Comparison of ENCODE assay signal across 9 mouse cellular contexts in genomic region chr10:81192270-81192967, GRCm38 (mm10). TPM values are rescaled to one million over a fixed set of nuclear protein-coding genes. Genes with fewer than 3 reads are reported as not detected.
A peak's percentile ranks its signal among the peaks of the same experiment; 100 is the strongest.
DNase-seq lines count a peak whose midpoint lies in the region; ATAC-seq and TF ChIP-seq lines count a peak whose summit lies in the region.
"Had no signal": no experiment of that assay in that cellular context is flagged by ENCODE, and none has a peak within 500 bp of the region (broad histone marks: within the 10 kb centered on the region; RNA-seq: fewer than 3 reads in every experiment).

No protein-coding gene starts in this region.

- ATAC-seq in embryonic facial prominence, embryonic 12.5 days (ENCODE audit: insufficient number of reproducible peaks, insufficient read depth, low FRiP score, low TSS enrichment): peak; percentile 78
- ATAC-seq in kidney, embryonic 14.5 days (ENCODE audit: low FRiP score, low TSS enrichment): peak; percentile 81
- ATAC-seq in limb, embryonic 14.5 days (ENCODE audit: low FRiP score, low read depth): peak; percentile 86
- peak; percentile 88 for ATAC-seq in midbrain, embryonic 15.5 days (replicated peaks)
- ATAC-seq: Patski had no signal

- peak overlapping the region; percentile 59 for H3K4me3 ChIP-seq in embryonic facial prominence, embryonic 12.5 days
- peak overlapping the region; percentile 73 for H3K4me3 ChIP-seq in heart, embryonic 10.5 days
- peak overlapping the region; percentile 61 for H3K4me3 ChIP-seq in kidney, embryonic 14.5 days (ENCODE audit: low read length)
- peak overlapping the region; percentile 66 for H3K4me3 ChIP-seq in limb, embryonic 14.5 days (replicated peaks; ENCODE audit: low read length)
- H3K4me3 ChIP-seq in midbrain, embryonic 15.5 days: peak overlapping the region; percentile 65

- peak overlapping the region; percentile 92 for H3K4me2 ChIP-seq in embryonic facial prominence, embryonic 12.5 days (replicated peaks)
- peak overlapping the region; percentile 91 for H3K4me2 ChIP-seq in kidney, embryonic 14.5 days (replicated peaks; ENCODE audit: low read depth, low read length)
- H3K4me2 ChIP-seq in limb, embryonic 14.5 days (replicated peaks; ENCODE audit: low read depth, low read length, severe bottlenecking): peak overlapping the region; percentile 98
- H3K4me2 ChIP-seq in midbrain, embryonic 15.5 days: peak overlapping the region; percentile 93

- H3K27ac ChIP-seq in embryonic facial prominence, embryonic 12.5 days: peak overlapping the region; percentile 93
- peak overlapping the region; percentile 97 for H3K27ac ChIP-seq in heart, embryonic 10.5 days
- H3K27ac ChIP-seq in kidney, embryonic 14.5 days (ENCODE audit: low read depth, low read length): peak overlapping the region; percentile 86; the same call in 1 of the 2 replicates
- peak overlapping the region; percentile 84 for H3K27ac ChIP-seq in limb, embryonic 14.5 days (replicated peaks; ENCODE audit: low read depth, low read length)
- peak overlapping the region; percentile 99 for H3K27ac ChIP-seq in midbrain, embryonic 15.5 days

- DNase-seq in ovary, postnatal 36 days (ENCODE audit: low spot score): peak; percentile 83
- DNase-seq in ovary, postnatal 14 days (ENCODE audit: low spot score): no peak
- DNase-seq in heart, embryonic 10.5 days (ENCODE audit: low spot score): no peak
- DNase-seq in limb, embryonic 14.5 days (ENCODE audit: low spot score): peak; percentile 70
- peak; percentile 85 to 87 for DNase-seq in spleen, postnatal 36 days (ENCODE audit: low spot score in 2 of 2)

- H3K9me3 ChIP-seq in embryonic facial prominence, embryonic 12.5 days: no peaks in the 10 kb centered on the region
- no peaks in the 10 kb centered on the region for H3K9me3 ChIP-seq in heart, embryonic 10.5 days
- no peaks in the 10 kb centered on the region for H3K9me3 ChIP-seq in kidney, embryonic 14.5 days (ENCODE audit: control insufficient read depth, low read length)
- H3K9me3 ChIP-seq in limb, embryonic 14.5 days (ENCODE audit: control insufficient read depth, low read length): no peaks in the 10 kb centered on the region
- H3K9me3 ChIP-seq in midbrain, embryonic 15.5 days: no peaks in the 10 kb centered on the region

- 0 out of 2 replicates have a peak, but pooled peaks cover 15% of the 10 kb centered on the region for H3K4me1 ChIP-seq in embryonic facial prominence, embryonic 12.5 days
- H3K4me1 ChIP-seq in heart, embryonic 10.5 days: peaks cover 59% of the 10 kb centered on the region
- peaks cover 12% of the 10 kb centered on the region for H3K4me1 ChIP-seq in kidney, embryonic 14.5 days (ENCODE audit: control insufficient read depth, insufficient read depth, low read length)
- peaks cover 22% of the 10 kb centered on the region for H3K4me1 ChIP-seq in limb, embryonic 14.5 days (ENCODE audit: control insufficient read depth, insufficient read depth, low read length)
- H3K4me1 ChIP-seq in midbrain, embryonic 15.5 days: peaks cover 18% of the 10 kb centered on the region

- H3K9ac ChIP-seq in embryonic facial prominence, embryonic 12.5 days: peak overlapping the region; percentile 66
- H3K9ac ChIP-seq in kidney, embryonic 14.5 days (ENCODE audit: low read depth, low read length): peak overlapping the region; percentile 84
- H3K9ac ChIP-seq in limb, embryonic 14.5 days (ENCODE audit: low read depth, low read length, severe bottlenecking): peak overlapping the region; percentile 67
- H3K9ac ChIP-seq in midbrain, embryonic 15.5 days: peak overlapping the region; percentile 63

- H3K27me3 ChIP-seq in embryonic facial prominence, embryonic 12.5 days: peaks cover 44% of the 10 kb centered on the region
- H3K27me3 ChIP-seq in heart, embryonic 10.5 days (ENCODE audit: insufficient read depth, poor library complexity, severe bottlenecking): peaks cover 33% of the 10 kb centered on the region
- H3K27me3 ChIP-seq in kidney, embryonic 14.5 days (ENCODE audit: control insufficient read depth, insufficient read depth, low read length): peaks cover 33% of the 10 kb centered on the region
- peaks cover 24% of the 10 kb centered on the region for H3K27me3 ChIP-seq in limb, embryonic 14.5 days (ENCODE audit: control insufficient read depth, insufficient read depth, low read length)
- peaks cover 22% of the 10 kb centered on the region for H3K27me3 ChIP-seq in midbrain, embryonic 15.5 days (replicated peaks)
- H3K27me3 ChIP-seq: Patski had no signal

- TF ChIP-seq POLR2A in limb, embryonic 14.5 days (IDR thresholded peaks at IDR 0.05; ENCODE audit: borderline replicate concordance, extremely low read depth, insufficient read depth, insufficient read length): no peak

- WGBS in embryonic facial prominence, embryonic 12.5 days: under 1% methylated on average over 91 of the region's 93 CpGs
- WGBS in heart, embryonic 10.5 days: 1% methylated on average over 92 of the region's 93 CpGs
- WGBS in kidney, embryonic 14.5 days: under 1% methylated on average over 89 of the region's 93 CpGs
- WGBS in limb, embryonic 14.5 days: 1% methylated on average over 51 of the region's 93 CpGs
- under 1% methylated on average over 88 of the region's 93 CpGs for WGBS in midbrain, embryonic 15.5 days

- H3K36me3 ChIP-seq in embryonic facial prominence, embryonic 12.5 days: peaks cover 26% of the 10 kb centered on the region
- peaks cover 40% of the 10 kb centered on the region for H3K36me3 ChIP-seq in heart, embryonic 10.5 days
- H3K36me3 ChIP-seq in kidney, embryonic 14.5 days (ENCODE audit: control insufficient read depth, insufficient read depth, low read length): peaks cover 16% of the 10 kb centered on the region; the same call in 1 of the 2 replicates
- peaks cover 25% of the 10 kb centered on the region for H3K36me3 ChIP-seq in limb, embryonic 14.5 days (ENCODE audit: control insufficient read depth, insufficient read depth, low read length)
- H3K36me3 ChIP-seq in midbrain, embryonic 15.5 days (replicated peaks): peaks cover 12% of the 10 kb centered on the region; the same call in 1 of the 2 replicates

RNA-seq across cellular contexts. Expression of gene 4930442H23Rik, which starts 8.8 kb away (rescaled TPM):
- polyA plus RNA-seq in embryonic facial prominence, embryonic 12.5 days (2016; fragmentation: Nextera tagmentation; extraction: Ambion mirVana): not detected in 2 replicates
- not detected in 2 replicates for polyA plus RNA-seq in heart, embryonic 10.5 days (2016; fragmentation: Nextera tagmentation; extraction: Ambion mirVana)
- polyA plus RNA-seq in kidney, embryonic 14.5 days (2014; fragmentation: Nextera tagmentation; extraction: Ambion mirVana): not detected in 2 replicates
- polyA plus RNA-seq in limb, embryonic 14.5 days (2012; rRNA removed): not detected in 2 replicates
- not detected in 2 replicates for polyA plus RNA-seq in limb, embryonic 14.5 days (2014; fragmentation: Nextera tagmentation; extraction: Ambion mirVana)
- not detected in 2 replicates for polyA plus RNA-seq in midbrain, embryonic 15.5 days (2015; fragmentation: Nextera tagmentation; extraction: Ambion mirVana)

RNA-seq across cellular contexts. Expression of gene Nmrk2, which starts 9.4 kb away (rescaled TPM):
- 0.20 TPM in 1 of 2 replicates, not detected in the other for polyA plus RNA-seq in embryonic facial prominence, embryonic 12.5 days (2016; fragmentation: Nextera tagmentation; extraction: Ambion mirVana)
- 2.7 and 3.8 TPM in 2 replicates for polyA plus RNA-seq in heart, embryonic 10.5 days (2016; fragmentation: Nextera tagmentation; extraction: Ambion mirVana)
- not detected in 2 replicates for polyA plus RNA-seq in kidney, embryonic 14.5 days (2014; fragmentation: Nextera tagmentation; extraction: Ambion mirVana)
- 0.31 and 0.43 TPM in 2 replicates for polyA plus RNA-seq in limb, embryonic 14.5 days (2012; rRNA removed)
- 0.64 and 0.87 TPM in 2 replicates for polyA plus RNA-seq in limb, embryonic 14.5 days (2014; fragmentation: Nextera tagmentation; extraction: Ambion mirVana)
- 0.14 TPM in 1 of 2 replicates, not detected in the other for polyA plus RNA-seq in midbrain, embryonic 15.5 days (2015; fragmentation: Nextera tagmentation; extraction: Ambion mirVana)

RNA-seq across cellular contexts. Expression of gene Dapk3, which starts 9.6 kb away (rescaled TPM):
- polyA plus RNA-seq in embryonic facial prominence, embryonic 12.5 days (2016; fragmentation: Nextera tagmentation; extraction: Ambion mirVana): 79.5 and 85.3 TPM in 2 replicates
- polyA plus RNA-seq in heart, embryonic 10.5 days (2016; fragmentation: Nextera tagmentation; extraction: Ambion mirVana): 56.3 and 78.7 TPM in 2 replicates
- polyA plus RNA-seq in kidney, embryonic 14.5 days (2014; fragmentation: Nextera tagmentation; extraction: Ambion mirVana): 45.7 and 58.0 TPM in 2 replicates
- 73.0 and 81.8 TPM in 2 replicates for polyA plus RNA-seq in limb, embryonic 14.5 days (2012; rRNA removed)
- 57.7 and 60.9 TPM in 2 replicates for polyA plus RNA-seq in limb, embryonic 14.5 days (2014; fragmentation: Nextera tagmentation; extraction: Ambion mirVana)
- polyA plus RNA-seq in midbrain, embryonic 15.5 days (2015; fragmentation: Nextera tagmentation; extraction: Ambion mirVana): 66.3 and 67.3 TPM in 2 replicates

RNA-seq across cellular contexts. Expression of gene Eef2, which starts 16.0 kb away (rescaled TPM):
- polyA plus RNA-seq in embryonic facial prominence, embryonic 12.5 days (2016; fragmentation: Nextera tagmentation; extraction: Ambion mirVana): 552 and 562 TPM in 2 replicates
- polyA plus RNA-seq in heart, embryonic 10.5 days (2016; fragmentation: Nextera tagmentation; extraction: Ambion mirVana): 447 and 460 TPM in 2 replicates
- polyA plus RNA-seq in kidney, embryonic 14.5 days (2014; fragmentation: Nextera tagmentation; extraction: Ambion mirVana): 465 and 473 TPM in 2 replicates
- polyA plus RNA-seq in limb, embryonic 14.5 days (2012; rRNA removed): 1,329 and 1,559 TPM in 2 replicates
- 544 and 581 TPM in 2 replicates for polyA plus RNA-seq in limb, embryonic 14.5 days (2014; fragmentation: Nextera tagmentation; extraction: Ambion mirVana)
- polyA plus RNA-seq in midbrain, embryonic 15.5 days (2015; fragmentation: Nextera tagmentation; extraction: Ambion mirVana): 588 and 606 TPM in 2 replicates

RNA-seq across cellular contexts. Expression of gene Pias4, which starts 24.7 kb away (rescaled TPM):
- polyA plus RNA-seq in embryonic facial prominence, embryonic 12.5 days (2016; fragmentation: Nextera tagmentation; extraction: Ambion mirVana): 57.5 and 62.0 TPM in 2 replicates
- 53.5 and 62.2 TPM in 2 replicates for polyA plus RNA-seq in heart, embryonic 10.5 days (2016; fragmentation: Nextera tagmentation; extraction: Ambion mirVana)
- 45.3 and 48.4 TPM in 2 replicates for polyA plus RNA-seq in kidney, embryonic 14.5 days (2014; fragmentation: Nextera tagmentation; extraction: Ambion mirVana)
- polyA plus RNA-seq in limb, embryonic 14.5 days (2012; rRNA removed): 35.1 and 49.4 TPM in 2 replicates
- 40.4 and 44.2 TPM in 2 replicates for polyA plus RNA-seq in limb, embryonic 14.5 days (2014; fragmentation: Nextera tagmentation; extraction: Ambion mirVana)
- polyA plus RNA-seq in midbrain, embryonic 15.5 days (2015; fragmentation: Nextera tagmentation; extraction: Ambion mirVana): 59.2 and 66.3 TPM in 2 replicates

Comparison
In these comparisons a context has a peak if more than half of its experiments do, and no peak if none do; other contexts are left out.
1. DNase-seq: peak in ovary, postnatal 36 days (single experiment), limb, embryonic 14.5 days (single experiment) and spleen, postnatal 36 days (2 of 2); none in ovary, postnatal 14 days (single experiment) and heart, embryonic 10.5 days (single experiment).
2. Peak in every context shown above with its lines, with median percentiles within 50 percentile points of each other: ATAC-seq, H3K27ac ChIP-seq, H3K4me2 ChIP-seq, H3K4me3 ChIP-seq and H3K9ac ChIP-seq.